Mouse (Mus musculus) stomach, postnatal 0 days (tissue): ENCODE data around the gene Ptprf. TPM values are rescaled to one million over a fixed set of nuclear protein-coding genes. Genes with fewer than 3 reads are reported as not detected.

Experiments used
- ATAC-seq: fragments of 200-750 bp; cut with Nextera tagmentation; 2 replicates; pipeline ENCODE4 v1.8.0; 2017; ENCODE audit not compliant: low FRiP score, low TSS enrichment
- DNase-seq: peaks from one replicate; pipeline ENCODE4 v3.0.0-alpha.2; 2016; ENCODE audit warnings: low spot score
- H3K27ac ChIP-seq: fragments of 300-500 bp; sonication (generic); replicated peaks from 2 replicates; pipeline ENCODE4 v1.5.1; 2014; ENCODE audit warnings: mild to moderate bottlenecking, control low read depth
- H3K27me3 ChIP-seq: fragments of 300-500 bp; sonication (generic); 2 replicates; pipeline ENCODE4 v1.6.1; 2014; ENCODE audit warnings: low read length; ENCODE audit not compliant: control insufficient read depth, insufficient read depth
- H3K36me3 ChIP-seq: fragments of 300-500 bp; sonication (generic); 2 replicates; pipeline ENCODE4 v1.6.1; 2014; ENCODE audit warnings: low read length, mixed read lengths; ENCODE audit not compliant: control insufficient read depth, insufficient read depth
- H3K4me1 ChIP-seq: fragments of 300-500 bp; sonication (generic); replicated peaks from 2 replicates; pipeline ENCODE4 v1.6.1; 2014; ENCODE audit warnings: antibody characterized with exemption; ENCODE audit not compliant: control insufficient read depth, insufficient read depth
- H3K4me2 ChIP-seq: fragments of 300-500 bp; sonication (generic); replicated peaks from 2 replicates; pipeline ENCODE4 v1.6.1; 2014; ENCODE audit warnings: low read depth, mild to moderate bottlenecking, control low read depth, moderate library complexity
- H3K4me3 ChIP-seq: fragments of 300-500 bp; sonication (generic); 2 replicates; pipeline ENCODE4 v1.5.1; 2014; ENCODE audit warnings: low read depth, low read length, control low read depth
- H3K9ac ChIP-seq: fragments of 300-500 bp; sonication (generic); 2 replicates; pipeline ENCODE4 v1.6.1; 2014; ENCODE audit warnings: mild to moderate bottlenecking, low read length, control low read depth, mixed read lengths
- H3K9me3 ChIP-seq: fragments of 300-500 bp; sonication (generic); 2 replicates; pipeline ENCODE4 v1.6.1; 2016; ENCODE audit warnings: low read length; ENCODE audit not compliant: control insufficient read depth
- CTCF ChIP-seq: IDR thresholded peaks from 2 replicates; pipeline ENCODE4 v1.5.1; 2016; ENCODE audit warnings: antibody characterized with exemption, low read depth, mild to moderate bottlenecking, moderate library complexity
- EP300 ChIP-seq: optimal IDR thresholded peaks from 2 replicates; pipeline ENCODE3; 2016; ENCODE audit warnings: antibody characterized with exemption
- WGBS: fragments of 180-500 bp; shearing (Covaris S2); extraction: QIAGEN DNeasy Blood & Tissue Kit; methylation state at CpG from one replicate; pipeline ENCODE4 v1.1.7; 2014; 5-methylcytosine and 5-hydroxymethylcytosine counted together
- polyA plus RNA-seq: library from polyadenylated mRNA; unstranded; fragments of >200 nt; fragmentation: Nextera tagmentation; extraction: Ambion mirVana; gene quantifications from 2 replicates; pipeline ENCODE4 v1.2.1, GENCODE M21; 2015

Ptprf gene
- polyA plus RNA-seq = 30.1 and 34.1 TPM in 2 replicates

DNA sequence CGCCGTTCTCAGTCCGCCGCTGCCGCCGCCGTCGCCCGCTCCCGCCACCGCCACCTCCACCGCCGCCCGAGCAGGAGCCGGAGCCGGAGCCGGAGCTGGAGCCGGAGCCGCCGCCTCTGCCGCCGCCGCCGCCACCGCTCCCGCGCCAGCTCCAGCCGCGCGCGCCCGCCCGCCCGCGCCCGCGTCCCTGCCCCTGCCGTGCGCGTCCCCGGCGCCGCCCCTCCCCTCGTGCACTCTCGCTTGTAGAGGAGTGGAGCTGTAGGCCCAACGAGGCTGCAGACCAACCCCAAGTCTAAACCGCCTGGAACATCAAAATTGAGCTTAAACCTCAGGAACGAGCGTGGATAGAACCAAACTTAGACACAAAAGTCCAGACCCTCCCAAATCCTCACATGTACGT lies at the start of gene Ptprf:
TSS of gene Ptprf (minus strand) at position 175 of the 400 bp plus-strand sequence.
- ATAC-seq = peak; percentile 38; the same call in 1 of the 2 replicates
- Histone ChIP-seq H3K9me3 (no peaks in the 10 kb centered on the region), H3K27ac (peak within 1 kb of the TSS; percentile 92), H3K9ac (peak within 1 kb of the TSS; percentile 90), H3K4me2 (peak within 1 kb of the TSS; percentile 89), H3K4me1 (peaks cover 2% of the 10 kb centered on the region; the same call in 1 of the 2 replicates), H3K4me3 (peak within 1 kb of the TSS; percentile 85), H3K36me3 (no peaks in the 10 kb centered on the region), H3K27me3 (no peaks in the 10 kb centered on the region)
- 3% methylated on average over 27 of the region's 50 CpGs for WGBS
- no peak for TF ChIP-seq EP300
- TF ChIP-seq CTCF = no peak
- peak; percentile 89 for DNase-seq

GRCm38 (mm10) chr4:118336658-118337057 lies 45.5 kb upstream of the Ptprf start:
- ATAC-seq (peak; percentile 49; the same call in 1 of the 2 replicates), DNase-seq (peak; percentile 75)
- TF ChIP-seq CTCF = peak; percentile 76
- no peak for TF ChIP-seq EP300
- Histone ChIP-seq H3K4me1 (no peaks in the 10 kb centered on the region), H3K4me2 (no peak overlapping the region), H3K27me3 (no peaks in the 10 kb centered on the region), H3K9me3 (no peaks in the 10 kb centered on the region), H3K27ac (no peak overlapping the region), H3K4me3 (no peak overlapping the region), H3K9ac (no peak overlapping the region), H3K36me3 (no peaks in the 10 kb centered on the region)
- WGBS = 13% methylated on average over 7 of the region's 7 CpGs

DNA sequence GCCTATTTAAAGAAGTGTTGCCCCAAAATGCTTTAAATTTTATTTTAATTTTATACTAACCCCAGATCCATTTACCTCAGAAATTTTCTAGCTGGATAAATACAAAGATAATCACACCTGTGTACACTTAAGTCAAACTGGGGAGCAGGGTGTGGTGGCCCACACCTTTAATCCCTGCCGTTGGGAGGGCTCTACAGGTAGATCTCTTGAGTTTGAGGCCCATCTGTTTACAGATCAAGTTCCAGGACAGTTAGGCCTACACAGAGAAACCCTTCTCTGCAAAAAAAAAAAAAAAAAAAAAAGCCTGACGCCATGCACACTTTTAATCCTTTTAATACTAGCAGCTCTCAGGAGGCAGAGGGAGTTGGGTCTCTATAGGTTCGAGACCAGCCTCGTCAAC lies 44.8 kb upstream of the Ptprf start:
- Histone ChIP-seq H3K9me3 (no peaks in the 10 kb centered on the region), H3K9ac (no peak overlapping the region), H3K36me3 (no peaks in the 10 kb centered on the region), H3K4me2 (no peak overlapping the region), H3K4me1 (no peaks in the 10 kb centered on the region), H3K27me3 (no peaks in the 10 kb centered on the region), H3K27ac (no peak overlapping the region), H3K4me3 (no peak overlapping the region)
- DNase-seq (no peak), ATAC-seq (no peak)
- TF ChIP-seq CTCF (no peak), EP300 (no peak)
- WGBS = 62% methylated on average over 4 of the region's 4 CpGs

DNA sequence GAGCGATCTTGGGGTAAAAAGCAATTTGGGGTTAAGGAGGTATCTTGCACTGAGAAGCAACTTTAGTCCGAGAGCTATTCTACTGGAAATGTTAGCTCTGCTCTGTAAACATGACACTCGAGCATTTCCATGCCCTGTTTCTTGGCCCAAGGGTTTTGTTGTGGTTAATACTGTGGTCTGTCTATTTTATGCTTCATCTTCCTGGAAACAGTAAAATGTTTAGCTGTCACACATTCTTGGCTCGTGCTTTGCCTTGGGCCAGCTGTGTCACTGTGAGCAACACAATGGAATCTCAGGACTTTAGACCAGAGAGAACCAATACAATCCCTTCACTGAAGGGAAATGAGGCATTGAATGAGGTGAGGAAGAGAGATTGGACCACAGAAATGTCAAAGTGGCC lies 40.6 kb upstream of the Ptprf start:
- 25% methylated on average over 4 of the region's 4 CpGs for WGBS
- Histone ChIP-seq H3K4me1 (no peaks in the 10 kb centered on the region), H3K9ac (no peak overlapping the region), H3K4me2 (no peak overlapping the region), H3K27ac (0 out of 2 replicates have a peak overlapping the region, but pooled peaks have one; percentile 45), H3K9me3 (no peaks in the 10 kb centered on the region), H3K36me3 (no peaks in the 10 kb centered on the region), H3K27me3 (no peaks in the 10 kb centered on the region), H3K4me3 (no peak overlapping the region)
- ATAC-seq (no peak), DNase-seq (no peak)
- TF ChIP-seq CTCF = no peak
- no peak for TF ChIP-seq EP300

DNA sequence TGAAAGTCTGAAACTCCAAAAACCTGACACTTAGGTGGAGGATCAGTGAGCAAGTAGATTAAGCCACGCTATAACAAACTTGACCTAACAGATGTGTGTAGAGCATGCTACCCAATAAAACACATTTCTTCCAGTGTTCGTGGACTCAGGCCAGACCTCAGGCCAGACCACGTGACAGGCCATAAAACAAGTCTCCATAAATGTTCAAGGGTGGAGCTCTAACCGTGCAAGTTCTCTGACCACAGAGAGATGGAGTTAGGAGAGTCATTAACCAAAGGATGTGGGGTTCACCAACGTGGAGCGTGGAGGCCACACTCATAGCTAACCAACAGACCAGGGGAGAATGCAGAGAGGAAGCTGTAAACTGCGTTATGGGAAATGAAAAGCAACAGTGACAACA lies 35.3 kb upstream of the Ptprf start:
- no peak for ATAC-seq
- TF ChIP-seq EP300 (no peak), CTCF (no peak)

GRCm38 (mm10) chr4:118320636-118321035 lies 29.4 kb upstream of the Ptprf start:
- Histone ChIP-seq H3K4me3 (no peak overlapping the region), H3K27me3 (no peaks in the 10 kb centered on the region), H3K9ac (no peak overlapping the region), H3K4me2 (no peak overlapping the region), H3K4me1 (no peaks in the 10 kb centered on the region), H3K9me3 (no peaks in the 10 kb centered on the region), H3K36me3 (no peaks in the 10 kb centered on the region), H3K27ac (no peak overlapping the region)
- no peak for DNase-seq
- 49% methylated on average over 2 of the region's 2 CpGs for WGBS
- ATAC-seq = peak; percentile 18; the same call in 1 of the 2 replicates
- TF ChIP-seq CTCF = no peak
- TF ChIP-seq EP300 = no peak

More for the DNA sequence above, 35.3 kb upstream of the Ptprf start:
- Histone ChIP-seq H3K9me3 (no peaks in the 10 kb centered on the region), H3K4me3 (no peak overlapping the region), H3K27me3 (no peaks in the 10 kb centered on the region), H3K9ac (no peak overlapping the region), H3K36me3 (no peaks in the 10 kb centered on the region), H3K4me1 (no peaks in the 10 kb centered on the region), H3K27ac (no peak overlapping the region), H3K4me2 (no peak overlapping the region)
- DNase-seq = no peak
- 51% methylated on average over 7 of the region's 7 CpGs for WGBS
